Mouse (Mus musculus): ENCODE measurements around the gene Fkbp15.

Gene Fkbp15

GRCm38 (mm10) chr4:62314516-62314915, 45.8 kb downstream of the Fkbp15 start:
- no peak for DNase-seq

GRCm38 (mm10) chr4:62313641-62314211, 46.6 kb downstream of the Fkbp15 start:
- DNase-seq: no peak

GRCm38 (mm10) chr4:62312821-62313220, 47.5 kb downstream of the Fkbp15 start:
- DNase-seq: no peak

GRCm38 (mm10) chr4:62308406-62308805, 51.9 kb downstream of the Fkbp15 start:
- no peak for DNase-seq

- no peak for DNase-seq
Observed at GRCm38 (mm10) chr4:62306840-62307239, 53.5 kb downstream of the Fkbp15 start.

- DNase-seq: no peak
Observed at GRCm38 (mm10) chr4:62306301-62306700, 54.0 kb downstream of the Fkbp15 start.

- DNase-seq: no peak
Observed at GRCm38 (mm10) chr4:62303288-62303687, 57.1 kb downstream of the Fkbp15 start.

GRCm38 (mm10) chr4:62302795-62303194, 57.6 kb downstream of the Fkbp15 start:
- no peak for DNase-seq

- no peak for DNase-seq
Observed at GRCm38 (mm10) chr4:62300001-62300400, 60.3 kb downstream of the Fkbp15 start.

GRCm38 (mm10) chr4:62297280-62298130, 62.8 kb downstream of the Fkbp15 start:
- no peak for DNase-seq

GRCm38 (mm10) chr4:62294741-62295140, 65.6 kb downstream of the Fkbp15 start:
- no peak for DNase-seq

- peak; percentile 8 for DNase-seq
Observed at GRCm38 (mm10) chr4:62293219-62293861, 67.0 kb downstream of the Fkbp15 start.

GRCm38 (mm10) chr4:62292461-62293180, 67.7 kb downstream of the Fkbp15 start:
- DNase-seq: peak; percentile 2

GRCm38 (mm10) chr4:62290816-62291505, 69.4 kb downstream of the Fkbp15 start:
- peak; percentile 3 for DNase-seq

GRCm38 (mm10) chr4:62289226-62289625, 71.1 kb downstream of the Fkbp15 start:
- peak; percentile 2 for DNase-seq

- DNase-seq: peak; percentile 20
Observed at GRCm38 (mm10) chr4:62286992-62287900, 73.1 kb downstream of the Fkbp15 start.

- DNase-seq: peak; percentile 84
Observed at GRCm38 (mm10) chr4:62286257-62286991, 73.9 kb downstream of the Fkbp15 start.

- peak; percentile 3 for DNase-seq
Observed at GRCm38 (mm10) chr4:62285576-62285975, 74.8 kb downstream of the Fkbp15 start.

GRCm38 (mm10) chr4:62282969-62283368, 77.4 kb downstream of the Fkbp15 start:
- peak; percentile 0 for DNase-seq

- peak; percentile 1 for DNase-seq
Observed at GRCm38 (mm10) chr4:62281319-62281718, 79.0 kb downstream of the Fkbp15 start.

- no peak for DNase-seq
Observed at GRCm38 (mm10) chr4:62278081-62278480, 82.3 kb downstream of the Fkbp15 start.
